Mouse (Mus musculus): Measurements from ENCODE around the gene Rpl36a-ps1. TPM values are rescaled to one million over a fixed set of nuclear protein-coding genes. Genes with fewer than 3 reads are reported as not detected.

Gene Rpl36a-ps1
- polyA plus RNA-seq, 1 experiment: 22.7 TPM

GRCm38 (mm10) chr14:99032596-99032995, 38.5 kb upstream of the Rpl36a-ps1 start:
- Histone ChIP-seq H3K27ac (ENCODE audit: insufficient read depth, low read length) (no peak overlapping the region), H3K9ac (ENCODE audit: low read depth, poor library complexity, severe bottlenecking) (no peak overlapping the region), H3K27me3 (ENCODE audit: control insufficient read depth, insufficient read depth, low read length, poor library complexity, severe bottlenecking) (no peaks in the 10 kb centered on the region), H3K4me1 (ENCODE audit: control insufficient read depth, insufficient read depth, low read length) (no peaks in the 10 kb centered on the region), H3K4me3 (ENCODE audit: low read depth, low read length) (no peak overlapping the region), H3K9me3 (replicated peaks; ENCODE audit: control insufficient read depth, insufficient read depth, low read length, poor library complexity, severe bottlenecking) (peaks cover 3% of the 10 kb centered on the region; the same call in 1 of the 2 replicates), H3K36me3 (ENCODE audit: control insufficient read depth, insufficient read depth, low read length, poor library complexity, severe bottlenecking) (peaks cover 14% of the 10 kb centered on the region)
- TF ChIP-seq CTCF (IDR thresholded peaks at IDR 0.05; ENCODE audit: low read depth, low read length): no peak
- no peak for TF ChIP-seq POLR2A (IDR thresholded peaks at IDR 0.05; ENCODE audit: insufficient read depth, low read length)
- no peak for TF ChIP-seq EP300 (IDR thresholded peaks at IDR 0.05; ENCODE audit: insufficient read depth, low read depth, low read length)

GRCm38 (mm10) chr14:99031337-99031873, 37.3 kb upstream of the Rpl36a-ps1 start:
- H3K4me3 ChIP-seq (ENCODE audit: low read depth, low read length): no peak overlapping the region
- H3K9me3 ChIP-seq (replicated peaks; ENCODE audit: control insufficient read depth, insufficient read depth, low read length, poor library complexity, severe bottlenecking): peaks cover 3% of the 10 kb centered on the region; the same call in 1 of the 2 replicates
- no peaks in the 10 kb centered on the region for H3K4me1 ChIP-seq (ENCODE audit: control insufficient read depth, insufficient read depth, low read length)
- TF ChIP-seq POLR2A (IDR thresholded peaks at IDR 0.05; ENCODE audit: insufficient read depth, low read length): no peak
- TF ChIP-seq EP300 (IDR thresholded peaks at IDR 0.05; ENCODE audit: insufficient read depth, low read depth, low read length): no peak
- no peak for TF ChIP-seq CTCF (IDR thresholded peaks at IDR 0.05; ENCODE audit: low read depth, low read length)
- peaks cover 9% of the 10 kb centered on the region for H3K36me3 ChIP-seq (ENCODE audit: control insufficient read depth, insufficient read depth, low read length, poor library complexity, severe bottlenecking)
- H3K27ac ChIP-seq (ENCODE audit: insufficient read depth, low read length): no peak overlapping the region
- H3K27me3 ChIP-seq (ENCODE audit: control insufficient read depth, insufficient read depth, low read length, poor library complexity, severe bottlenecking): no peaks in the 10 kb centered on the region
- H3K9ac ChIP-seq (ENCODE audit: low read depth, poor library complexity, severe bottlenecking): no peak overlapping the region

- Histone ChIP-seq H3K27ac (ENCODE audit: insufficient read depth, low read length) (no peak overlapping the region), H3K9ac (ENCODE audit: low read depth, poor library complexity, severe bottlenecking) (no peak overlapping the region), H3K36me3 (ENCODE audit: control insufficient read depth, insufficient read depth, low read length, poor library complexity, severe bottlenecking) (peaks cover 5% of the 10 kb centered on the region), H3K4me3 (ENCODE audit: low read depth, low read length) (no peak overlapping the region), H3K27me3 (ENCODE audit: control insufficient read depth, insufficient read depth, low read length, poor library complexity, severe bottlenecking) (no peaks in the 10 kb centered on the region), H3K4me1 (ENCODE audit: control insufficient read depth, insufficient read depth, low read length) (no peaks in the 10 kb centered on the region), H3K9me3 (replicated peaks; ENCODE audit: control insufficient read depth, insufficient read depth, low read length, poor library complexity, severe bottlenecking) (peaks cover 3% of the 10 kb centered on the region; the same call in 1 of the 2 replicates)
- no peak for TF ChIP-seq EP300 (IDR thresholded peaks at IDR 0.05; ENCODE audit: insufficient read depth, low read depth, low read length)
Observed at GRCm38 (mm10) chr14:99029987-99030386, 35.9 kb upstream of the Rpl36a-ps1 start.

GRCm38 (mm10) chr14:99022346-99023086, 28.4 kb upstream of the Rpl36a-ps1 start:
- H3K27ac ChIP-seq (ENCODE audit: insufficient read depth, low read length): no peak overlapping the region
- H3K4me3 ChIP-seq (ENCODE audit: low read depth, low read length): no peak overlapping the region

GRCm38 (mm10) chr14:99019136-99019808, 25.2 kb upstream of the Rpl36a-ps1 start:
- no peaks in the 10 kb centered on the region for H3K36me3 ChIP-seq (ENCODE audit: control insufficient read depth, insufficient read depth, low read length, poor library complexity, severe bottlenecking)
- 0 out of 2 replicates have a peak, but pooled peaks cover 2% of the 10 kb centered on the region for H3K27me3 ChIP-seq (ENCODE audit: control insufficient read depth, insufficient read depth, low read length, poor library complexity, severe bottlenecking)
- no peak overlapping the region for H3K9ac ChIP-seq (ENCODE audit: low read depth, poor library complexity, severe bottlenecking)
- no peaks in the 10 kb centered on the region for H3K4me1 ChIP-seq (ENCODE audit: control insufficient read depth, insufficient read depth, low read length)
- no peak for TF ChIP-seq EP300 (IDR thresholded peaks at IDR 0.05; ENCODE audit: insufficient read depth, low read depth, low read length)
- H3K4me3 ChIP-seq (ENCODE audit: low read depth, low read length): no peak overlapping the region
- no peaks in the 10 kb centered on the region for H3K9me3 ChIP-seq (replicated peaks; ENCODE audit: control insufficient read depth, insufficient read depth, low read length, poor library complexity, severe bottlenecking)
- no peak overlapping the region for H3K27ac ChIP-seq (ENCODE audit: insufficient read depth, low read length)

More at GRCm38 (mm10) chr14:99022346-99023086, 28.4 kb upstream of the Rpl36a-ps1 start:
- no peak for TF ChIP-seq POLR2A (IDR thresholded peaks at IDR 0.05; ENCODE audit: insufficient read depth, low read length)
- TF ChIP-seq EP300 (IDR thresholded peaks at IDR 0.05; ENCODE audit: insufficient read depth, low read depth, low read length): no peak
- no peak for TF ChIP-seq CTCF (IDR thresholded peaks at IDR 0.05; ENCODE audit: low read depth, low read length)
- no peaks in the 10 kb centered on the region for H3K4me1 ChIP-seq (ENCODE audit: control insufficient read depth, insufficient read depth, low read length)
- H3K9ac ChIP-seq (ENCODE audit: low read depth, poor library complexity, severe bottlenecking): no peak overlapping the region
- H3K36me3 ChIP-seq (ENCODE audit: control insufficient read depth, insufficient read depth, low read length, poor library complexity, severe bottlenecking): no peaks in the 10 kb centered on the region
- no peaks in the 10 kb centered on the region for H3K9me3 ChIP-seq (replicated peaks; ENCODE audit: control insufficient read depth, insufficient read depth, low read length, poor library complexity, severe bottlenecking)
- 0 out of 2 replicates have a peak, but pooled peaks cover 2% of the 10 kb centered on the region for H3K27me3 ChIP-seq (ENCODE audit: control insufficient read depth, insufficient read depth, low read length, poor library complexity, severe bottlenecking)

GRCm38 (mm10) chr14:99018691-99019090, 24.6 kb upstream of the Rpl36a-ps1 start:
- Histone ChIP-seq H3K27ac (ENCODE audit: insufficient read depth, low read length) (no peak overlapping the region), H3K4me3 (ENCODE audit: low read depth, low read length) (no peak overlapping the region), H3K9ac (ENCODE audit: low read depth, poor library complexity, severe bottlenecking) (no peak overlapping the region), H3K27me3 (ENCODE audit: control insufficient read depth, insufficient read depth, low read length, poor library complexity, severe bottlenecking) (0 out of 2 replicates have a peak, but pooled peaks cover 2% of the 10 kb centered on the region), H3K36me3 (ENCODE audit: control insufficient read depth, insufficient read depth, low read length, poor library complexity, severe bottlenecking) (no peaks in the 10 kb centered on the region), H3K9me3 (replicated peaks; ENCODE audit: control insufficient read depth, insufficient read depth, low read length, poor library complexity, severe bottlenecking) (no peaks in the 10 kb centered on the region), H3K4me1 (ENCODE audit: control insufficient read depth, insufficient read depth, low read length) (no peaks in the 10 kb centered on the region)
- TF ChIP-seq EP300 (IDR thresholded peaks at IDR 0.05; ENCODE audit: insufficient read depth, low read depth, low read length) (no peak), CTCF (IDR thresholded peaks at IDR 0.05; ENCODE audit: low read depth, low read length) (no peak), POLR2A (IDR thresholded peaks at IDR 0.05; ENCODE audit: insufficient read depth, low read length) (no peak)

Measured in ES-Bruce4 (cell line).